Mouse (Mus musculus) urinary bladder, postnatal 10 days (tissue): ENCODE results near the gene Cnot11.

Experiments used
- DNase-seq: peaks from one replicate; pipeline ENCODE4 v3.0.0; 2022; ENCODE audit warnings: low spot score

The Cnot11 gene

DNA sequence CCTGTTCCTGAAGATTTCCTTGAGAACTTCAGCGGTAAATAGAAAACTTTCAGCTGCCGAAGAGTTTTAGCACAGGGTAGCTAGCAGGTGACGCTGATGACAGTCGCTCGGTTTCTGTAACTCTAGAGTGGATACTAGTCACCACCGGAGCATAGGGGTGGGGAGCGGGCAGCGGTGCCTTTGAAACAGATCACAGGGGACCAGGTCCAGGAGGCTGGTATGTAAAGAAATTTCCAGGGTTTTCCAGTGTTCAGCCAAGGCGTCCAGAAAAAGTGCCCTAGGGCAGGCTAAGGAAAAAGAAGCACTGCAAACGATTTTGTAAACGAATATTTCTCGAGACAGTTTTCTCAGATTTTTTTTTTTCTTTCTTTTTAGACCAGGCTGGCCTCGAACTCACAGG is at the start of gene Cnot11:
TSS of gene Cnot11 (plus strand) at position 162 of the 400 bp plus-strand sequence.
- no peak for DNase-seq

DNA sequence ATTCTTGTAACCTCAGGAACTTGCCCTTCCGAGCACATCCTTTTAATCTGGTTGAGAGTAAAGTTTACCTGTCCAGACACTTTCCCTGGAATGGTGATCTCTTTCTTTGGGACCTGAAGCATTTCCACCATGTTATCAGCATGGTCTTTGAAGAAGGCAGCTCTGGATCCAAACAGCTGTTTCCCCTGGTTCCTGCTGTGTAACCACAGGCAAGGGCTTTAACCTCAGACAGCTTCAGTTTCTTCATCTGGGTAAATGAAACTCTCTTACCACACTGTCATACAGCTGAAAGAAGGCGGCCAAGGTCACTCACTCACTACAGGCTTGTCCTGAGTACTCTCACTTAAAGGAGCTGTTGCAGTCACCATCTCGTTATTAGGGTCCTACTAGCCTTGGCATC is 47.4 kb upstream of the Cnot11 start:
- no peak for DNase-seq

GRCm38 (mm10) chr1:39493165-39493564 is 41.6 kb upstream of the Cnot11 start:
- DNase-seq, result no peak

DNA sequence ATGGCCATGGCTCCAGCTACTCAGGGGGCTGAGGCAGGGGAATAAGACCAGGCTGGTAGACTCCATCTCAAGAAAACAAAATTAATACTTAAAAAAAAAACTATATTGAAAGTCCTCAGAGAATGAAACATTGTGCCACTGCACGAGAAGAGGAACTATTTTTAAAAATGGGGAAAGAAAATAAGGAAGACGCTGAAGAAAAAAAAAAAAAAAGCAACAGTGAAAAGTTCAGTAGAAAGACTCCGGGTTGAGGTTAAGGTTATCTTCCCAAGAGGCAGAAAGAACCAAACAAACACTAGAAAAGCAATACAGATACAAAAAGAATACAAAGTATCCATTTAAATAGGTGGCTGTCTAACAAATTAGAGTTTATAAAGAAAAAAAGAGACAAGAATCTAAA is 41.1 kb upstream of the Cnot11 start:
- DNase-seq, result no peak

DNA sequence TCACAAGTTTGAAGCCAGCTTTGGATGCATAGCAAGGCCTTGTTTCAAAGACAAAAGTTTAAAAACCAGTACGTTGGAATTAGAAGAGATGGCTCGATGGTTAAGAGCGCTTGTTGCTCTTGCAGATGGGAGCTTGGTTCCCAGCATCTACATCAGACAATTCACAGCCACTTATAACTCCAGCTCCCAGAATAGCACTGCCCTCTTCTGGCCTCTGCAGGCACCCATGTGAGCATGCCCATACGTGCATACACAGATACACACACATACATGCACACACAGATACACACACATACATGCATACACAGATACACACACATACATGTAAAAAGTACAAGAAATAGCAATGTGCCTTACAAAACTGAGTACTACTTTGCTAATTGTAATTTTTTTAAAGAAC is 37.8 kb upstream of the Cnot11 start:
- DNase-seq, result no peak

DNA sequence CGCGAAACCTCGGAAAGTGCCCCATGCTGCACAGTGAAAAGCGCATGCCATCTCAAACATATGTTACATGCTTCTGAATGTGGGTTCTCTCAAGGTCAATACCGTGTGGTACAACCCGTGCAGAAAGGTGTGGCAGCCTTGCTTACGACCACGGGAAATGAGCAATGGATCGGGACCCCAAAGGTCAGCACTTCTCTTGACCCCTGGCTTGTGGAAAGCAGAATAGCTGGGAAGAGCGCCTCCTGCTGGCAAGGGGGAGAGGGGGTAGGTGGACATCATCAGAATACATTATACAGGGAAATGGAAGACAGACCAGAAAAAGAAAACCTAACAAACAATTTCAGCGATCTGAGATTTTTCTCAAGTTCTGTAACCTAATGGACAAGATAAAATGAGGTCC is 37.0 kb upstream of the Cnot11 start:
- DNase-seq, result no peak

- DNase-seq, result no peak
Measured at GRCm38 (mm10) chr1:39499485-39499941, 35.3 kb upstream of the Cnot11 start.

GRCm38 (mm10) chr1:39502817-39503633 is 31.8 kb upstream of the Cnot11 start:
- DNase-seq, result no peak

DNA sequence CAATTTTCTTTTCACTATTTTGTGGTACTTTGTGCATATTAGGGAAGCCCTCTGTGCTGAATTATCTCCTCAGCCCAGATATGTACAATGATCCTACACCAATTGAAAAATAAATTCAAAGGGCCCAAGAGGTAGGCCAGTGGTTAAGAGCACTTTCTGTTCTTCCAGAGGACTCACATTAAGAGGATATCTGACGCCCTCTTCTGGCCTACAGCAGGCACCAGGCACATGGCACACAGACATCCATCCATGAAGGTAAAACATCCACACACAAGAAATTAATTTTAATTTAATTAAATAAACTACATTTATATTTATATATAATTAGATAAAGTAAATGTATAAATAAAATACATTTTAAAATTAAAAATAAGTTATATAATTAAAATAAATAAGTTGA is 30.5 kb upstream of the Cnot11 start:
- DNase-seq, result no peak

DNA sequence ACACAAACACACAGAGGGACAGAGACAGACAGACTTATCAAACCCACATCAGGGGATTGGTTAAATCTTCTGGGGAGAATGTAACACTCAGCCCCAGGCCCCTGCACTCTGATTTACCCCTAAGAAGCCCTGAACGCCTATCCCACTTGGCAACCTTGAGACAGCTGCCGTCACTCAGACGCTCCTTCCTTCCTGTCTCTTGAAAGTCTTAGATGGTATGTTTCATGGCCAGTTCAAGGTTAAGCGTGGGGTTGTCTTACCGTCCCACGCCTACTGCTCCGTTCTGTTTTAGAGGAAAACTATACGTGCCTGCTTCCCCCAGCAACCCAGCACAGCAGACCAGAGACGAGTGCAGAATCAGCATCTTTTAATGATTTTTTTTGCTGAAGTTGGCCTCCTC is 29.2 kb upstream of the Cnot11 start:
- DNase-seq, result no peak

- no peak for DNase-seq
Measured at GRCm38 (mm10) chr1:39511775-39512174, 23.0 kb upstream of the Cnot11 start.

- no peak for DNase-seq
Measured at GRCm38 (mm10) chr1:39512183-39512582, 22.6 kb upstream of the Cnot11 start.

GRCm38 (mm10) chr1:39515303-39515991 is 19.3 kb upstream of the Cnot11 start:
- DNase-seq, result no peak

GRCm38 (mm10) chr1:39521326-39521725 is 13.5 kb upstream of the Cnot11 start:
- no peak for DNase-seq

DNA sequence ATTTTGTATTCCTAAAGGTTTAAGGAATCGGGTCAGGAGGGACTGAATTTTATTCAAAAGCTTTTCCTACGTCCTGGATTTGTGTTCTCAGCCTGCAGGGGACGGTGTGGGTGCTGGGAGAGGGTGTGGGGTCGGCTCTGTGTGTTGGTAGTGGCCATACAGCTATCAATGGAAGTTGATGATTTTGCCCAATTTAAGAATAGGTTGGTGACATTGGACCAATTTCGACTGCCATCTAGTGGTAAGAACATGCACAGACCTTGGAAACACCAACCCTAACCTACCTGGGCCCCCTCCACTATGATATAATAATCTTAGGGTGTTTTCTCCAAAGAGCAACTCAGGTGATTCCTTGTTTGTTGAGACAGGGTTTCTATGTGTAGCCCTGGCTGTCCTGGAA is 12.3 kb upstream of the Cnot11 start:
- no peak for DNase-seq

GRCm38 (mm10) chr1:39525763-39526162 is 9.0 kb upstream of the Cnot11 start:
- DNase-seq, result no peak

GRCm38 (mm10) chr1:39526371-39527167 is 8.2 kb upstream of the Cnot11 start:
- no peak for DNase-seq

GRCm38 (mm10) chr1:39527432-39527831 is 7.4 kb upstream of the Cnot11 start:
- DNase-seq, result peak; percentile 33

DNA sequence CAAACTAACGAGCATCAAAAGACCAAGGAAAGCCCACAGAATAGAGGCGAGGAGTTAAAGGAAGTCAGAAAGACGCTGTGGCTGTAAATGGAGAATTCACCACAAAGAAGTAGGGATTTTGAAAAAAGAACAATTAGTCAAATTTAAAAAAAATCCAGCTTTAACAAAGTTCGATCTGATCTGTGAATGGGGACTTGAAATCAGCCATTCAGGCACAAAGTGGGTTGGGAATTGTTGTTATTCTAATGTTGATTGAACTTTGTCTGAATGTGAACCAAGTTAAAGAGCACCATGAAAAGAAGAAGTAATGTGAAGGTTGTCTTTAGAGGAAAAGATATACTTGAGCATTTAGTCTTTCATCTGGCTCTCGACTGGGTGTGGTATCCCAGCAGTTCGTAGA is 6.5 kb upstream of the Cnot11 start:
- DNase-seq, result no peak

DNA sequence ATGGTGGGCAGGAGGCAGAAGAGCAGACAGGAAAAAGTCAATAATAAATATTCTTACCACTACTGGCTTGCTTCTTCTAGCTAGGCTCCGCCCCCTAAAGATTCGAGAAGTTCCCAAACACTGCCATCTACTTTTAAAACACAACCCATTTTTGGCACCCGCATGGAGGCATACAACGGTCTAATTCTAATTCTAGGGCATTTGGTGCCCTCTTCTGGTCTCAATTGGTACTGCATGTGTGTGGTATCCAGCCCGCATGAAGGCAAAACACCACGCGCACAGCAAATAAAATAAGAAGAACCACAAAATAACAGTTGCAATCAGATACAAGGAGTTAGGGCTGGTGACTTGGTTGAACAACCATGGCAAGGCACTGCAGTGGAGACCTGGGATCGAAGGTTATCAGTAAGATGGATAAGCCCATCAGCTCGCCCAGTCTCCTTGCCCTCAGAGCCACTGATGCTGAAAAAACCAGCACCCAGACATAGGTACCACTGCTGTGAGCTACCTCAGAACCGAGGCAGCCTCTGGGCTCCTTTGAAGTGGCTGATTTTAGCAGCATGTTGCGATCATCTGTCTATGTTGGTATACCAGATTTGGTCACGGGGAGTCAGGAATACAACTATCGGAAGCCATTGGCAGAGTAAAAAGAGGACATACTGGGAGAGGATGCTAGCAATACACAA is 4.4 kb upstream of the Cnot11 start:
- DNase-seq, result peak; percentile 27

- DNase-seq, result no peak
Measured at GRCm38 (mm10) chr1:39531036-39531435, 3.8 kb upstream of the Cnot11 start.

DNA sequence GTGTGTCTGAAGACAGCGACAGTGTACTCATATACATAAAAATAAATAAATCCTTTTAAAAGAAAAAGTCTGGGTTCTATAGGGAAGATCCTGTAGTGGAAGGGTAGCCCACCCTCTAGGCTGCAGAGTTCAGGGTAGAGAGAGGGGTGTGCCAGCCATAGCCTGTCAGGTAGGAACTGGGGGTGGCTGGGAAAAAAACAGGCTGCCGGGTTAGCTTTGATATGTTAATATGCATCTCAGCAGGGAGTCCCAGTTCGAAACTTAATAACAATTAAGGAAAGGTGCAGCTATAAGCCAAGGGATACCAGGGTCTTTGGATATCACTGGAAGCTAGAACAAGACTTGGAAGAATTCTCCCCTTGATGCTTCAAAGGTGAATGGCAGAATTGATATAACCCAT is 875 bp upstream of the Cnot11 start:
- DNase-seq, result no peak
